Mouse (Mus musculus): ENCODE measurements around the gene Rhof. TPM values are rescaled to one million over a fixed set of nuclear protein-coding genes. Genes with fewer than 3 reads are reported as not detected.

The Rhof gene
- total RNA-seq (2023), result 10 to 100 TPM; 13.5 to 14.7 TPM

DNA sequence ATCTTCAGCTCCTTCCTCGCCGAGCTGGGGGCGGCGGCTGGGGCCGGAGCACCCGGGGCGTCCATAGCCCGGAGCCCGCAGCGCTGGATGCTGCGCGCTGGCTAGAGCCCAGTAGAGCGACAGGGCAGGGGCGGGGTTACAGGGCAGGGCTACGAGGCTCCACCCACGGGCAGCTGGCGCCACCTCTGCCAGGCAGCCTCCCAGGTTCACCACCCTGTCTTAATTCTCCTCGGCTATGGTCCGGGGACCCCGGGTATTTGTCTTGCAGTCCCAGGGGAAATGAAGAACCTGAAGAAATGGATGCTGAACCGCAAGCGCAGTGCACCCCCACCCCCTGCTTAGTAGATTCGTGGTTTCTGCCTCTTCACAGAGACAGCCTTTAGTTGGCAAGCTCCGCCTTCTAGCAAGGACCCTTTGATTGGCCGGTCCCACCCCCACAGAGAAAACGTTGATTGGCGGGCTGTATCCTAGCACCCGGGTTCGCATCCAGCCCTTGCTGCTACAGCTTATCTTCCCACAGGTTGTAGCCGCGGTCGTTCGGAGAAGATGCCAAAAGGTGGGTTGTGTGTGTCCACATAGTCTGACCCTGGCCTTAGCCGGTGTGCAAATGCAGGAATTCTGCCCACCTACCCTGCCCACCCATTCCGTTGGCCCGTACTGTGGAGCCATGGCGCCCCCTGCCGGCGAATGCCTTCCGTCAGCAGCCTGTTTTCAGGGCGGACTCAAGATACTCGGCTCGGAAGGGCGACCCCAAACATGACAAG is at the start of gene Rhof:
Rhof (minus strand) TSS at position 385 of the 764 bp plus-strand sequence.

DNA sequence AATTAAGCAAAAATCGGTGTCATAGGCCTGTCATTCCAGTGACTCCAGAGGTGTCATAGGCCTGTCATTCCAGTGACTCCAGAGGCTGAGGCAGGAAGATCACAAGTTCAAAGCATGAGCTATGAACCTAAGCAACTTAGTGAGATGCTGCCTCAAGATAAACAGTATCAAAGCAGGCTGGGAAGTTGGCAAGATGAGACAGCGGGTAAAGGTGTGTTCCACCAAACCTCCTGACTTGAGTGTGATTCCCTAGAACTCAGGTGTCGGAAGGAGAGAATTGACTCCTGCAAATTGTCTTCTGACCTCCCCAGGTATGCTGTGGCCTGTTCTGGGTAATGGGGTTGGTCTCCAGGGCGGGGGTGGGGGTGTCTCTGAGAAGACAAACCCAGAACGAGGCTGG is 36.8 kb upstream of the Rhof start, which contains the start of gene Psmd9:
Psmd9 (plus strand) TSS at position 130 of the 400 bp plus-strand sequence.

DNA sequence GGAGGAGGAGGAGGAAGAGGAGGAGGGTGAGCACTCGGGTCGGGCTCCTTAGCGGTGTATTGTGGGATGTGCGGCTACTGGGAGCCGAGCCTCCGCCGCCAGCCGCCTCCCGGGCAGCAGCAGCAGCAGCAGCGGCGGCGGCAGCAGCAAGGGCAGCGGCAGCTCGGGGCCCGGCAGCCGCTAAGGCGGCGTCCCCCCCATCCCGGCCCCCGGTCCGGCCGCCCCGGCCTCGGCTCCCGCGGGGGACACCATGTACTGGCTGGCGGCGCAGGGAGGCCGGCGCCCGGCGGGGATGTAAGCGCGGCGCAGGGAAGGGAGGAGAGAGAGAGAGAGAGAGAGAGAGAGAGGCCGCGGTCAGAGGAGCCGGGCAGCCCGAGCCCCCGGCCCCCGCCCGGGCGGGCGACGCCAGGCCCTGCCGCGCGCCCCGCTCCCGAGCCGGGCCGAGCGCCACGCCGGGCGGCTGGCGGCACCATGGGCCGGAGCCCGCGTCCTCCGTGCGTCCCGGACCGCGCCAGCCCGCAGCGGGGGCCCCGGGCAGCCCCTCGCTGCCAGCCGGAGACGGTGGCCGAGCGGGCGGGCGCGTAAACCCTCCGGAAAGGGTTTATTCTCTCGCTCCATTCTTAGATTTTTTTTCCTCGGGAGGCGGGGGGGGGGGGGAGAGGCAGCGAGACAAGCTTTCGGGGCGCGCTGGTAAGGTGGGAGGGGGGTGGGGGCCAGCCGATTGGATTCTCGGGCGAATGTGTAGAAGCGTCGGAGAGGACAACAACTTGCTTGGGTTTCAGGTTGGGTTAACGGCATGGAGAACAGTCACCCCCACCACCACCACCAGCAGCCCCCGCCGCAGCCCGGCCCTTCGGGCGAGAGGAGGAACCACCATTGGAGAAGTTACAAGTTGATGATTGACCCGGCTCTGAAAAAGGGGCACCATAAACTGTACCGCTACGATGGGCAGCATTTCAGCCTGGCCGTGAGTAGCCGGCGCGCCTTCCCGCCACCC is 10.0 kb upstream of the Rhof start, which contains the start of gene Setd1b:
Setd1b (plus strand) TSS at position 33 of the 997 bp plus-strand sequence.

DNA sequence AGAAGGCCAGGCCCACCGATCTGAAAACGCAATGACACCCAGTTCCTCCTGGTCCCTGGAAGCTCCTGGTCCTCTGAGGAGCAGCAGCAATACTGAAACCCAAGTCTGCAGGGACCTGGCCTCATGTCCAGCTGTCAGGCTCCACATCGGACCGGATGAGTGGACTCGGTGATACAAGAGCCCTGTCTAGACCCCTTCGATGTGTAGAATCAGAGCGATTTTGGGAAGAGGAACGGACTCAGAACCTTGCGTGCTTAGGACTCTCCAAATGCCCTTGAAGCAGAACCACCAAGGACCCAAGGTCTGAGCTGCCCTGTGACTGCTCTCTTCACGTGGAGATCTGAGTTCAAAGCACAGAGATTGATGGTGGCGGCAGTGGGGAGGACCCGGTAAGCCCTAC is 64.4 kb downstream of the Rhof start, which contains the start of gene Tmem120b:
Tmem120b (plus strand) TSS at position 301 of the 400 bp plus-strand sequence.

Other genes starting within 250 kb of the Rhof start
- gene Kdm2b, start 142.9 kb downstream of the Rhof start, total RNA-seq (2023), result 10 to 100 TPM; 28.4 to 29.4 TPM
- gene Orai1, start 117.6 kb downstream of the Rhof start, total RNA-seq (2023), result 10 to 100 TPM; 71.8 to 73.1 TPM
- not detected for gene Morn3, start 85.7 kb downstream of the Rhof start, total RNA-seq (2023)
- gene Tmem120b, start 64.3 kb downstream of the Rhof start, total RNA-seq (2023), result 1 to 10 TPM; 4.1 to 7.8 TPM
- 10 to 100 TPM; 67.4 to 85.5 TPM for gene Setd1b, start 9.5 kb upstream of the Rhof start, total RNA-seq (2023)
- 10 to 100 TPM; 14.0 to 17.0 TPM for gene Psmd9, start 36.7 kb upstream of the Rhof start, total RNA-seq (2023)
- not detected for gene Hpd, start 50.0 kb upstream of the Rhof start, total RNA-seq (2023)
- under 1 TPM; 0.13 to 0.15 TPM for gene Wdr66, start 119.4 kb upstream of the Rhof start, total RNA-seq (2023)
- gene Bcl7a, start 211.1 kb upstream of the Rhof start, total RNA-seq (2023), result 1 to 10 TPM; 5.6 to 8.2 TPM